Mouse (Mus musculus): ENCODE data around the gene Zmiz1.

DNA sequence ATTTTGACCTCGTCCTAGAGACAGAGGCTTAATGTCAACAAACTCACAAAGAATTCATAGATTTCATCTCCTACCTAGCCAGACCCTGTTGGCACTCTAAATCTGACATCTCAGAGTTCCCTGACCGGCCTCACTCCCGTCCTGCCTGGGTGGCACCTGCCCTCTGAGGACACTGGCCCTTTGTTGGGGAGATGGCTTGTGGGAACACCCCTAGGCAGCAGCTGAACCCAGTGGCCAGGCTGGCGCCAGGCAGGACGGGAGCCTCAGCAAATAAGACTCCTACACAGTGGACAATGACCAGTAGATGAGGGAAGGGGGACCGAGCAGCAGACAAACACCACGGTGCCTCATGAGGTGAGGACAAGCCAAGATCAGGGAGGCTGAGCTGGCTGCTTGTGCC is 220.6 kb downstream of the Zmiz1 start:
- TF ChIP-seq CTCF (IDR thresholded peaks at IDR 0.05; ENCODE audit: borderline replicate concordance, insufficient read depth, low read depth, low read length) (no peak), POLR2A (IDR thresholded peaks at IDR 0.05; ENCODE audit: borderline replicate concordance, insufficient read depth, low read length) (no peak)

All from cerebellum, adult 2 months (tissue).